Mouse (Mus musculus): ENCODE measurements around the gene Ap1m2.
A peak's percentile ranks its signal among the peaks of the same experiment; 100 is the strongest.
"Not testable (repeated sequence)": the region's sequence is repeated elsewhere in the genome, so short reads cannot be mapped to it uniquely, and the experiment has no call there.

Ap1m2 gene

DNA sequence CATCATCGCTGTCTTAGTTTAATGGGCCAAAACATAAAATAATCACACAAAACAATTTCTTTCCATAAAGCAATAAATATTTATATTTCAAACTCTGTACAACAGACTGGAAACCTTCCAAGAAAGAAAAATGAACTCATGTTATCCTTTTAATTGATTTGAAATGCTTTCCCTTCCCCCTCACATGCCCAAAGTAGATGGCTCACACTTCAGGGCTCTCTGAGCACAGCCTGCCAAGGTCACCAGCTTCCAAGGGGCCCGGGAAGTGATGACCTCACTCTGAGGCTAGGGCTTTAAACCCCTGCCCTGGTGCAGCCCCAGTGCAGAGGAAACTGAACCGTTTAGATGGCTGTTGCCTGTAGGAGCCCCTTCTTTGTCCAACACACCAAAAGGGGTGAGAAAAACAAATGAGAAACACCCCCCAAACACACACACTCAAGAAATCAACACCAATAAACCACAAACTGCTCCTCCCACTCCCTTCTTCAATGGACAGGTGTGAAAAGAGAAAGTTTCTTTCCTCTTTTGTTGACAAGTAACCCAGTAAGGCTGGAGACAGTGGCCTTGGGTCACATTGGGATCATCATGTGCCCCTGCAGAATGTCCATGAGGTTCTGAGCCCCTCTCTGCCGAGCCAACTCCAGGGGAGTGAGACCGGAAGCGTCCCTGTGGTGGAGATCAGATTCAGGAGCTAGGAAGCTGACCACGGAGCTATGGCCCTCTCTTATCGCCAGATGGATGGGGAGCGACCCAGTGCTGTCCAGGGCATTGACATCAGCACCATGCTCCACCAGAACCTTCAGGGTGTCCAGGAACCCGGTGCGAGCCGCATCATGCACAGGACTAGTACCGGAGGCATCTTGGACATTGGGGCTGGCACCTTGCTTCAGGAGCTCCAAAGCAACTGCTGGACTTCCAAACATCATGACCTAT lies 23.5 kb downstream of the Ap1m2 start:
- no peak for DNase-seq

DNA sequence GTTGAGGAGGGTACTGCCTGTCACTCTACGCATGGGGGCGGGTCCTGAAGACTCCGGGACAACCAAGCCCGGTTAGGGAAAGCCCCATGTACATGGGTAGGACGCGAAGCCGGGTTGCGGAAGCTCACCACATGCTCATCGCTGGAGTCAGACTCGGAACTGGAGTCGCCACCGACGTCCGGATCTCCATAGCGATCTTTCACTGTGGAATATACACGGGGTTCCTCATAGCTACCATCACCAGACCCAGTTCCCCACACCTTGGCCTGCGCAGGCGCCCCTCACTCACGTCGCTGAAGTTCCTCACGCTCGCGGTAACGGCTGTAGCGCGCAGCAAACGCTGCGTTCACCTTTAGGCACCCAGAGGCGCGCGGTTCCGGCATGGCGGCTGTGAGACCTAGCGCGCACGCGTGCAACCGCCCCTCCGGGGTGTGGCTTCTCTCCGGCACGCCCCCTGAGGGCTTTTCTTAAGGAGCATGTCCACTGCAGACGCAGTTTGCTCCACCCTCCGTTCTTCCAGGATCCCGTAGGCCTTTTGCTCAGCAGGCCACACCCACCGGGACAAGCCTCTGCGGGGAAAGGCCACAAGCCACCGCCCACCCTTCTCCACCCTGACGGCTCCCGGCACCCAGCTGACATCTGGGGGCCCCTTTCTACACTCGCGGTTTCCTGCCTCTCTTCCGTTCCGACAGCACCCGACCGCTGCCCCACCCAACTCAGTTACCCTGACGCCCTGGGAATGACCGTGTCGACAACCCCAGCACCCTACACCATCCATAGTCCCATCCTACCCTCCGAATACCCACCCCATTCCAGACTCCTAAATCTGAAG lies 24.4 kb downstream of the Ap1m2 start, which contains the start of gene Kri1:
Gene Kri1, minus strand, starts transcription at position 399 of the 832 bp plus-strand sequence.
- peak; percentile 95 for DNase-seq

DNA sequence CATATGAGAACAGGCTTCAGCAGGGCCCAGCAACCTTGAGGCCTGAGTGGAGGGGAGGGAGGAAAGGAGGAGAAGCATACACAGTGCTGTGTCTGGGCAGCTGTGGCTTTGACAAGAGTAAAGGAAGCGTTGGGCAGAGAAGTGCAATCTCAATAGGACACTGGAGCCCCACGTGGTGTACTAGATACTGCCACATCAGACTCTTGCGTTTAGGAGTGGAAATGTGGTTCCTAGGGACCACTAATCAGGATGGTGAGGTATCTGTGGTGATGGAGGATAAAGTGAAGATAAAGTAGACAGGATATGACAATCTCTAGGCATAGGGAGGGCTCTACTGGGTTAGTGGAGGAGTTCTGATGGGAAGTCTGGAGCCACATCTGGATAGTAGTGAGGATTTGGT lies 25.4 kb downstream of the Ap1m2 start:
- no peak for DNase-seq

DNA sequence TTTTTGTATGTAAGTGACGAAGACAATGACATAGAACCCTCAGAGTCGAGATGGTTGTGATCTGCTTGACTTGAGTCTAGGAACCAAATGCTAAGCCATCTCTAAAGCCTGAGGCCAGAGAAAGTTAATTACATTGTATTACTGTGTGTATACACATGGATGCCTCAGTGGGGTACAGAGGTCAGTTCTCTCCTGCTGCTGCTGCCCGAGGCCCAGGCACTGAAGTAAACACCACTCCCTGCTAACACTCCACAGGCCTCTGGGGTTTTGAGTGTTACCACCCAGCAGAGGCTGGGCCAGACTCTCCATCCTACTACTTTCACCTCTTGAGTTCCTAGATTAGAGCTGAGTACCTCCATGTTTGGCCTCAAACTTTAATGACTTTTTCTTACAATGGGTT lies 28.1 kb downstream of the Ap1m2 start:
- DNase-seq = no peak

DNA sequence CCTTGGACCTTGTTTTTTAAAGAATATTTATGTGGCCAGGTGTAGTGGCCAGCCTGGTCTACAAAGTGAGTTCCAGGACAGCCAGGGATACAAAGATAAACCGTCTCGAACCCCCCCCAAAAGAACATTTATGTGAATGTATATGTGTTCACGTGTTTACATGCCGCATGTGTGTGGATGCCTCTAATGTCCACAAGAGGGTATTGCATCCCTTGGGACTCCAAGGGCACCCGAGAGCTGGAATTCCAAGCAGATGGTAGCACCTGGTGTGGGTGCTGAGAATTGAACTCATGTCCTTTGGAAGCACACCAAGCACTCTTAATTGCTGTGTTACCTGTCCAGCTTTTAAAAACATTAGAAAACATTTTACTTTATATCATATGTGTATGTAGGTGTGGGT lies 28.5 kb downstream of the Ap1m2 start:
- DNase-seq = no peak

DNA sequence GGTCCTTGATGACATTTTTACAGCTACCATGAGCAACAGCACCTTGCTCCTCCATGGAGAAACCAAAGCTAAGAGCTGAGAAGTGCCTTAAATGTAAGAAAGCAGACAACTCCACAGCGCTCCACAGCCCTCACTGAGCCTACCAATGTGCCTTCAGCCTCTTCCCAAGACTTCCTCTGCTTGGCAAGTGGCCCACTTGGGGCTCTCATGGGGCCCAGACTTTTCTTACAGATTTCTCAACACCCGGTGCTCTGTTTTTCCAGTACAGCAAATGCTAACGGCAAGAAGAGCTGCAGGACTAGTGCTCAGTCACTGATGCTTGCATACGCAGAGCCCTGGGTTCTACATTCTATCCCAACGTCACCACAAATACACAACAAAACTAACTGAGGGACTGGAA lies 34.4 kb downstream of the Ap1m2 start:
- no peak for DNase-seq

DNA sequence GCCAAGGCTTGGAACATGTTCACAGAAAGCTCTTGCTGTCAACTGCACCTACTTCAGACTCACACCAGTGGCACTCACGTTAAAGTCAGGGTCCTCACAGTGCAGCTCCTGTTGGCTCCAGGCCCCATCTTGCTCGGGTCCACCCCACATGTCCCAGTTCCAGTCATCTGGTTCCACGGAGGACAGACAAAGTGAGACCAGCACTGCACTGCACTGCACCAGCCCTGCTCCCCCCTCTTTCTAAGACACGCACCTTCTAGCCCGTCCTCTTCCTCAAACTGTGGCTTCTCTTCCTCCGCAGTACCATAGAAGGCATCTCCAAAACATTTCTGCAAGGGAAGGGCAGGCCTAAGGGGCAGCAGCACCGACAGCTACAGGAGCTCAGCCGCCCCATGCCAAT lies 35.8 kb downstream of the Ap1m2 start:
- DNase-seq = no peak

DNA sequence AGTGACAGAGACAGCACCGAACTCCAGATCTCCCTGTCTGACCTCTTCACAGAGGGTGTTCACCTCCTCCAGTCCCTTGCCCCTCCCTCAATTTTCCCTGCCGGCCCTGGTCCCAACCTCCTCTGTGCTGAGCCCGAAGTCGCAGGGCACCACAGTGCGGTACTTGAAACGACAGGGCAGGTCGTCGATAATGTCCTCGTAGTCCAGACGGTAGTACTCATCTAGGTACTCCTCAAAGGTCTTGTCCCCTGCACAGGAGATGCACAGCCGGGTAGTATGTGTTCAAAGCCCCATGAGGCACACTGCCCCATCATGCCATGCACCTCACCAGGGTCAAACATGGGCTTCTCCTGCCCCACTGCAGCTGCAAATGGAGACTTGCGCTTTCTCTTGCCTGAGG lies 36.4 kb downstream of the Ap1m2 start:
- no peak for DNase-seq

DNA sequence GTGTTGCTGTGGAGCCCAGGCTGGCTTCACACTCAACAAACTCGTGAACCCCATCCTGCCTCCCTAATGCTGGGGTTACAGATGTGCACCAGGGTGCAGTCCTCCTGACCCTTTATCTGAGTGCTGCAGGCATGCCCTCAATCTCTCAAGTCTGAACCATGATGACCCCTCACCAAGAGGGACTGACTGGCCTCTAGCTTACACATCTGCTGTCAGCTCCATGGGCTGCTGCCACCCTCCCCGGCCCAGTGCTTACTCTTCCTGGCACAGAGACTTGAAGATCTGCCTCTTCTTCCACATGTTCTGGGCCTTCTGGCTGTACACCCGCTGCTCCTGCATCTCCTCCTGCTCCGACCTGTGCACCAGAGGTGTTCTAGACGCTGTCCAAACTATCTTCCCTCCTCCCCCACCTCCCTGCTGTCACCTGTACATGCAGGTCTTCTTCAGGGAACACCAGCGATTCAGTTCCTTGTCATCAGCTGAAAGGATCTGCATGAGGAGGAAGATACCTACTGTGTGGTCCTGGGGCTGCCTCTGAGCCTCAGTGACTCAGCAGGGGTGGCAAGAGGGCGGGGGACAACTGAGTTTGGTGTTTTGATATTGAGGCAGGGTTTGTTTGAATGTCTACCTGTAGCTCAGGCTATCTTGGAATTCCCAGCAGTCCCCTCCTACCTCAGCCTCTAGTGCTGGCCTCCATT lies 37.0 kb downstream of the Ap1m2 start:
- DNase-seq = no peak

DNA sequence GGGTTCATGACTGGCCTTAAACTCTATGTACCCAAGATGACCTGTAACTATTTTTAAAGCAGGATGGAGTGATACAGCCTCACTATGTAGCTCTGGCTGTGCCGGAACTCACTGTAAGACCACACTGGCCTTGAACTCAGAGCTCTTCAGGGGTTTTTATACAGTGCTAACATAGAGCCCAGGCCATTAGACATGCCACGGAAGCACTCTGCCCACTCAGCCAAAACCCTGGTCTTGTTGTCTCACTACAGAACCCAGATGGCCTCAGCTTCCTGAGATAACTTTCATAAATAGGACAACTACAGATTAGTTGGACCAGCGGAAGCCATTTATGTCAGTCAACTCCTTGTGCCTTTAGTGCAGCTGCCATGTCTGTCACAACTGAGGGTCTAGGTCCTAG lies 37.8 kb downstream of the Ap1m2 start:
- DNase-seq = no peak

DNA sequence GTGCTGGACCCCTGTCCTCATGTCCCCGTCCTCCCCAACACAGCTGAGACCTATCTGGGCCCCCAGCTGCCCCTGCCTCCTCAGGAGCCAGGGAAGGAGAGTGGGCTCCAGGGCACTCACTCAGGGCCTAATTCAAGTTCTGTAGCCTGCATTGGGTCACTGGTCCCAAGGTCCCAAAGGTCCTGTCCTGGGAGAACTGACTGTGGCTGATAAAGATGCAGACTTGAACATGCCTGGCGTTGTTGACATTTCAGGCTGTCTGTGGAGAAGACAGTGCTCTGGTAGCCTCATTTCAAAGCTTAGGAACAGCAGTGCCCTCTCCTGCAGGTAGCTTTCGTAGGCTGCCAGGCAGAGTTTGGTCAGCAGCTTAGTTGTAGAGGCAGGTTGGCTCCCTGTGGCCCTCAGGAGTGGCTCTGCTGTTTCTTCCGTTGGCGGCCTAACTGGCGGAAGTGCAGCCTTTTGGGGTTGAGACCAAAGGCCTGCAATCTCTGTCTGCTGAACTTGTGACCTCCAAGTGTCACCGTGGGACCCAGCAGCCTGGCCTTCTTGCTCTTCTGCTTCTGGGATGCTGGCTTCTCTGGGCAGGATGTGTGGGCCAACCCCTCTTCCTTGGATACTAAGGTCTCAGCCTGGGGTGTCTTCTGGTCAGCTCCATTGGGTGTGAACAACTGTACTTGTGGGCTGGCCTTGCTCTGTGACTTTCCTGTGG lies 38.5 kb downstream of the Ap1m2 start:
- no peak for DNase-seq

DNA sequence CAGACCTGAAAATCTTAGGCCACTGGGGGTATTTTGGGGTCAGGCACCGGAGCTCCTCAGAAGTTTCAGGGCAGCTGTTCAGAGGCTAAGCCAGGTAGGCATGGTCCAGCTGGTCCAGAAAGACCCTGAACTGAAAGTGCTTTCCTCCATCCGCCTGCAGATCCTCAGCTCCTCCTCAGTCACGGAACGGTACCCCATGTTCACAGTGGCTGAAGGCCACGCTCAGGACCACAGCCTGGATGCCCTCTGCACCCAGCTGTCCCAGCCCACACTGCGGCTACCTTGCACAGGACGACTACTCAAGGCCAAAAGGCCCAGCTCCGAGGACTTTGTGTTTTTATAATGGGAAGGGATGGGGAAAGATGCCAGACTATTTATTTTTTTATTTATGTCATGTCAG lies 39.0 kb downstream of the Ap1m2 start:
- DNase-seq = no peak

DNA sequence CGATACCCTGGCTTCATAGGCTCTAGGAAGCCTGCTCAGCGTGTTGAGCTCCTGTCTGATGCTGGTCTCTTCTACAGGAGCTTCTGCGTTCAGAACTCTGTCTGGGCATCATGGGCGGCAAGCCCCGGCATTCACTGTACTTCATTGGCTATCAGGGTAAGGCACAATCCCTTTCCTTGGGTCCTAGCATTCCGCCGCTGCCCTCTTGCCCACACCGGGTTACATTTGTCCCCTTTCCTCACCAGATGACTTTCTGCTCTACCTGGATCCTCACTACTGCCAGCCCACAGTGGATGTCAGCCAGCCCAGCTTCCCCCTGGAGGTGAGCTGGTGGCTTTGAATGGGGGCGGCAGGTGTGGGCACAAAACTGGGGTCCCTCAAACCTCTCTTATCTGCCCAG lies 39.7 kb downstream of the Ap1m2 start:
- no peak for DNase-seq

DNA sequence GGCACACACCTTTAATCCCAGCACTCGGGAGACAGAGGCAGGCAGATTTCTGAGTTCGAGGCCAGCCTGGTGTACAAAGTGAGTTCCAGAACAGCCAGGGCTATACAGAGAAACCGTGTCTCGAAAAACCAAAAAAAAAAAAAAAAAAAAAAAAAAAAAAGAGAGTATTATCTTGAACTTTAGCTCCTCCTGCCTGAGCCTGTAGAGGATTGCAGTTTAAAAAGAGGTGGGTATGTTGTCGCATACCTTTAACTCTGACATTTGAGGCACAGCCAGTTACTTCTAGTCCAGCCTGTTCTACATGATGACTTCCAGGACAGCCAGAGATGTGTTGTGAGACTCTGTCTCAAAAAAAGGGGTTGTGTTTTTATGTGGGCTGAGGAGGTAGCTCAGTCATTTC lies 42.5 kb downstream of the Ap1m2 start:
- DNase-seq = not testable (repeated sequence)

DNA sequence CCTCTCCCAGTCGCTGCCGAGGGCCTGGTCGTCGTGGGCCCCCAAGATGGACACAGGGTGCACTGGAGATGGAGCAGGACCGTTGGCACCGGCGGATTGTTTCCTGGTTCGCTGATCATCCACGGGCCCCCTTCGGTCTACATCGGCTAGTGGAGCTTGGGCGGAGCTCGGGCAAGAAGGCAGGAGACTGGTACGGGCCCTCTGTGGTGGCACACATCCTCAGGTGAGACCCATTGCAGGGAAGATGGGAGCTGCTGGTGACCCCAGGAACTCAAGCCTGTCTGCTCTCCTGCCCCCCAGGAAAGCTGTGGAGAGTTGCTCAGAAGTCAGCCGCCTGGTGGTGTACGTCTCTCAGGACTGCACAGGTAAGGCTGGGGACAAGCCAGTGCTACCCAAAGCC lies 43.8 kb downstream of the Ap1m2 start:
- DNase-seq = no peak

DNA sequence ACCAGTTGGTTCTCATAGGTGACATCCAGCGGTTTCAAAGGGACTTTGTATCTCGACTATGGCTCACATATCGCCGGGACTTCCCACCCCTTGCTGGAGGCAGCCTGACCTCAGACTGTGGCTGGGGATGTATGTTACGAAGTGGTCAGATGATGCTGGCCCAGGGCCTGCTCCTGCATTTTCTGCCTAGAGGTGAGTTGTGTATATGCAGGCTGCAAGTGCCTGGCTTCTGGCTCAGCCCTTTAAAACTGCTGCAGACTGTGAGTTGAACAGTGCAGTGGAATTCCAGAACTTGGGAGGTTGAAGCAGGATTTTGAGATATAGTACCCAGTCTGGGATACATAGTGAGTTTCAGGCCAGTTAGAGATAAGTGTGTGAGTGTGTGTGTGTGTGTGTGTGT lies 45.2 kb downstream of the Ap1m2 start:
- DNase-seq = no peak

DNA sequence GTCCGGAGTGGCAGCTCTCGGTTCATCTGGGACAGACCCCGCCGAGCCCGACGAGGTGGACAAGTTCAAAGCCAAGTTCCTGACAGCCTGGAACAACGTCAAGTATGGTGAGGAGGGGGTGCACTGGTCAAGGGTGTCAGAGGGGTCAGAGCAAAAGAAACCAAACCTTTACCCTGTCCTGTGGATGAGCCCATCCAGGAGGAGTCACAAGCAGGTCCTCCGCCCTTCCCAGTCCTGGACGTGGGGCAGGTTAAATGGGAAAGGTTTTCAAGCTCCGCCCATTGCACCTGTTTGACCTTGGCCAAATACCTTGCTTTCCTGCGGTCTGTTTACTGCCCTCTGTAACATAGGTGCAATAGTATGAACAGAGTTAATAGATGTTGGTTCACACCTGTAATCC lies 46.5 kb downstream of the Ap1m2 start:
- no peak for DNase-seq

DNA sequence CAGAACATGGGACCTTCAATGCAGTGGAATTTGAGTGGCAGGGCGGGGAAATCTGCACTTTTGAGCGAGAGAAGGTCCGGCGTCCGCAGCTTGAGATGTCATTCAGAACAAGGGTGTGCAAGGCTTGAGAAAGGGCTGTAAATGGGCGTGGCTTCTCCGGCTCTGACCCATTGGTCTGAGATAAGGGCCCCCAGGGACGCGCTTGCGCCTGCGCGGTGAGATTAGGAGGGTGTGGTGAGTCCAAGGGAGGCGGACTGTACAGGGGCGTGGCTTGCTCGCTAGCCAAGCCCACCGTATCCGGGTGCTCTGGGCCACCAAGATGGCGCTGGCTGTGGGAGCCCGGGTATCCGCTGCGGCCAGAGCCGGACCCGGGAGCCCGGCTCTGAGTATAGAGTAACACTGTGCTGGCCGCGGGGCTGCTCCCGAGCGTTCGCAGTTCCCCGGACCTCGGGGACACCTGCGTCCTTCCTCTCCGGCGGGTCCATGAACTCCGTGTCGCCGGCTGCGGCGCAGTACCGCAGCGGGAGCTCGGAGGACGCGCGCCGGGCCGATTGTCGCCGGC lies 47.1 kb downstream of the Ap1m2 start, which contains the start of gene Atg4d:
Gene Atg4d, plus strand, starts transcription at position 294 of the 562 bp plus-strand sequence.
- DNase-seq = peak; percentile 96

DNA sequence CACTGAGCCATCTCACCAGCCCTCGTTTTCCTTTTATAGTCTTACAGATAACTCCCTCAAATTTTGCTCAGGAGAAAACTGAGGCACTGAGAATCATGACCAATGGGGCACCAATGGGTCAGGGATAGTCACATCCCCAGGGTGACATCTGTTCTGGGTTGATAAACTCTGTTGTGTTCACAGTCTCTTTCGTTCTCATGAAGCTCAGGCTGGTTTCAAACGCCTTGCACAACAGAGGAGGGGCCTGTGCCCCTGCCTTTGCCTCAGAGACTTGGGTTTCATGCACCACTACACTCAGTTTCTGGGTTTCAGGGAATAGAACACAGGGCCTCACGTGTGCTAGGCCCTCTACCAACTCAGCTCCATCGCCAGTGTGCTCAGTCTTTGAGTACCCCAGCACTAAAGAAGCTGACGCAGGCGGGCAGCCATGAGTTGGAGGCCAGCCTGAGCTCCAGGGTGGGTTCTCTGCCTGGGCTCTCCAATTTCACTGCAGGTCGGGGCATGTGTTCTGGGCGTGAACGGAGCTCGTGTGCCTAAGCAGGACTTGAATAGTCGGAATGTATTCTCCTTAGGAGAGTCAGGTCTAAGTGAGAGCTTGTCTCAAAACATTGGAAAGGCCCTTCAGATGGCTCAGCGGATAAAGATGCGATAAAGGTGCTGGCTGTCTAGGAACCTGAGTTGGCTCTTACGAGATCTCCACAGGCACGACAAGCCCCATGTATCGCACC lies 47.7 kb downstream of the Ap1m2 start:
- no peak for DNase-seq

DNA sequence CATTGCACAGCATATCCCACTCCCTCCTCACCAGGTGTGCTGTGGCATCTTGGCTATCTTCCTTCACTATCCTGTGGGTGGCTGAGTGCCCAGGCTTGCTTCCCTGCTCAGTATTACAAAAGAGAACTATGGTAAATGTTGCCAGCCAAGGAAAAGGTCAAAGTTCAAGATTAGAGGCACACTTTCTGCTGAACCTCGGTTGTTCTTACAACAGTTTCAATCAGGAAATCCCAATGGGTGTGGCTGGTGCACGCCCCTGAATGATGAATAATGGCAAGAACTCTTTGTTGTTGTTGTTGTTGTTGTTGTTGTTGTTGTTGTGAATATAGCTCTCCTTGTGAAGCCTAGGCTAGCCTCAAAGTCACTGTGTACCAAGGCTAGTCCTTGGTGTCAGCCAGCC lies 50.3 kb downstream of the Ap1m2 start:
- no peak for DNase-seq

DNA sequence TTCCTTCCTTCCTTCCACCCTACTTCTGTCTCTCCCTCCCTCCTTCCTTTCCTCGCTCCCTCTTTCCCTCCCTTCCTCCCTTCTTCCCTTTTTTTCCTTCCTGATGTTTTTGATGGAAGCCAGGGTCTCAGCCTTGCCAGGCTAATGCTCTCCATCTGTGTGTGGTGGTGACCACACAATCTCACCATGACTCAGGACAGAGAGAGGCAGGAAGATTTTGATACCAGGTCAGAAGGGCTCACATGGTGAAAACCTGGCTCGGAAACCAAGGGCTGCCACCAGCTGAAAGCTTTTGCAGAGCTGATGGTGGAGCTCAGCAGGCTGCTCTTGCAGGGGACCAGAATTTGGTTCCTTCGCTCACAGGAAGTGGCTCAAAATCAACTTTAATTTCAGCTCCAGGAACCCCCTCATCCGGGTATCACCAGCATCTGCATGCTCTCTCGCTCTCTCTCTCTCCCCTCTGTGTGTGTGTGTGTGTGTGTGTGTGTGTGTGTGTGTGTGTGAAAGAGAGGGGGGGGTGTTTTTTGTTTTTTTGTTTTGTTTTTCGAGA lies 51.6 kb downstream of the Ap1m2 start:
- no peak for DNase-seq
